ENCODE assay signal across 12 mouse cellular contexts in the genomic region with DNA sequence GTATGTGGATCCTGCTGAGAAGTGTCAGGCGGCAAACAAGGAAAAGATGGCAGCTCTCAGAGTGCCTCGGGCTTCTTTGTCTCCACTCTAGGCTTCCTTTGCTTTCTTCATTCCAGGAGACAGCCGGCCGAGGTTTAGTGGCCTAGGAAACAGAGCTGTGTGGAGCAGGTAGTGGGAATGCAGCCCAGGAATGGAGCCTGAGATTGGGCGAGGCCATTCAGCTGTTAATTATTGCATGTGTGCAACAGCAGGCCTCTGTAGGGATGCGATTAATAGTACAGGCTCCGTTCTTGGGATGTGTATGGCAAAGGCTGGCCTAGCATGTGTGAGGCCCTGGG. TPM values are rescaled to one million over a fixed set of nuclear protein-coding genes. Genes with fewer than 3 reads are reported as not detected.
DNase-seq lines count a peak whose midpoint lies in the region; ATAC-seq lines count a peak whose summit lies in the region.
"Had no signal": no experiment of that assay in that cellular context is flagged by ENCODE, and none has a peak within 500 bp of the region (broad histone marks: within the 10 kb centered on the region; RNA-seq: fewer than 3 reads in every experiment).

No protein-coding gene starts in this region.

- DNase-seq in hindbrain, embryonic 11.5 days (ENCODE audit: low spot score), result peak; percentile 10
- DNase-seq in layer of hippocampus, postnatal 25 days (ENCODE audit: extremely low spot score in 1 of 2, low spot score in 1 of 2), result no peak
- no peak for DNase-seq in left cerebral cortex, adult 8-10 months (ENCODE audit: low spot score in 2 of 2)
- DNase-seq: cerebellum, adult 9-11 months had no signal

- H3K4me2 ChIP-seq in hindbrain, embryonic 11.5 days (replicated peaks; ENCODE audit: low read depth, low read length), result no peak overlapping the region
- no peak overlapping the region for H3K4me2 ChIP-seq in hindbrain, embryonic 13.5 days
- H3K4me2 ChIP-seq in hindbrain, embryonic 15.5 days, result no peak overlapping the region
- H3K4me2 ChIP-seq in kidney, embryonic 15.5 days, result peak overlapping the region; percentile 43
- H3K4me2 ChIP-seq in midbrain, embryonic 16.5 days (ENCODE audit: low read length), result no peak overlapping the region
- H3K4me2 ChIP-seq: liver, embryonic 11.5 days had no signal

- no peaks in the 10 kb centered on the region for H3K27me3 ChIP-seq in hindbrain, embryonic 11.5 days (ENCODE audit: control insufficient read depth, insufficient read depth, low read length)
- no peaks in the 10 kb centered on the region for H3K27me3 ChIP-seq in hindbrain, embryonic 13.5 days
- no peaks in the 10 kb centered on the region for H3K27me3 ChIP-seq in hindbrain, embryonic 15.5 days
- H3K27me3 ChIP-seq in kidney, embryonic 15.5 days, result no peaks in the 10 kb centered on the region
- H3K27me3 ChIP-seq in midbrain, embryonic 16.5 days (ENCODE audit: control insufficient read depth, insufficient read depth, low read depth, low read length), result no peaks in the 10 kb centered on the region
- H3K27me3 ChIP-seq: CH12.LX had no signal

- H3K36me3 ChIP-seq in hindbrain, embryonic 11.5 days (ENCODE audit: control insufficient read depth, insufficient read depth, low read length), result no peaks in the 10 kb centered on the region
- no peaks in the 10 kb centered on the region for H3K36me3 ChIP-seq in hindbrain, embryonic 13.5 days
- no peaks in the 10 kb centered on the region for H3K36me3 ChIP-seq in hindbrain, embryonic 15.5 days
- no peaks in the 10 kb centered on the region for H3K36me3 ChIP-seq in kidney, embryonic 15.5 days
- no peaks in the 10 kb centered on the region for H3K36me3 ChIP-seq in midbrain, embryonic 16.5 days (ENCODE audit: control insufficient read depth, insufficient read depth, low read length)

- no peak overlapping the region for H3K27ac ChIP-seq in hindbrain, embryonic 11.5 days (ENCODE audit: low read depth, low read length)
- no peak overlapping the region for H3K27ac ChIP-seq in hindbrain, embryonic 13.5 days
- H3K27ac ChIP-seq in hindbrain, embryonic 15.5 days (replicated peaks), result no peak overlapping the region
- peak overlapping the region; percentile 75 for H3K27ac ChIP-seq in kidney, embryonic 15.5 days
- peak overlapping the region; percentile 18; the same call in 1 of the 2 replicates for H3K27ac ChIP-seq in midbrain, embryonic 16.5 days (ENCODE audit: low read length)

- H3K4me1 ChIP-seq in hindbrain, embryonic 11.5 days (replicated peaks; ENCODE audit: control insufficient read depth, insufficient read depth, low read length), result no peaks in the 10 kb centered on the region
- H3K4me1 ChIP-seq in hindbrain, embryonic 13.5 days (replicated peaks), result no peaks in the 10 kb centered on the region
- H3K4me1 ChIP-seq in hindbrain, embryonic 15.5 days (replicated peaks), result no peaks in the 10 kb centered on the region
- H3K4me1 ChIP-seq in kidney, embryonic 15.5 days, result peaks cover 21% of the 10 kb centered on the region
- H3K4me1 ChIP-seq in midbrain, embryonic 16.5 days (ENCODE audit: control insufficient read depth, insufficient read depth, low read length), result no peaks in the 10 kb centered on the region

- no peak for ATAC-seq in hindbrain, embryonic 11.5 days (ENCODE audit: low FRiP score)
- no peak for ATAC-seq in hindbrain, embryonic 13.5 days (ENCODE audit: low FRiP score)
- peak; percentile 30; the same call in 1 of the 2 replicates for ATAC-seq in hindbrain, embryonic 15.5 days (ENCODE audit: low FRiP score, low read depth)
- ATAC-seq in kidney, embryonic 15.5 days (replicated peaks; ENCODE audit: low FRiP score), result peak; percentile 50
- 0 out of 2 replicates have a peak, but pooled peaks have one; percentile 45 for ATAC-seq in midbrain, embryonic 16.5 days
- ATAC-seq: activated CD4-positive, CD25-positive, alpha-beta regulatory T cell, adult 4 months; lung, postnatal 0 days had no signal

- 55% methylated on average over 7 of the region's 7 CpGs for WGBS in hindbrain, embryonic 11.5 days
- 46% methylated on average over 7 of the region's 7 CpGs for WGBS in hindbrain, embryonic 13.5 days
- WGBS in hindbrain, embryonic 15.5 days, result 45% methylated on average over 7 of the region's 7 CpGs
- 70% methylated on average over 7 of the region's 7 CpGs for WGBS in kidney, embryonic 15.5 days
- WGBS in midbrain, embryonic 16.5 days, result 24% methylated on average over 7 of the region's 7 CpGs

- no peak overlapping the region for H3K9ac ChIP-seq in hindbrain, embryonic 11.5 days (ENCODE audit: low read depth, low read length)
- H3K9ac ChIP-seq in hindbrain, embryonic 13.5 days, result no peak overlapping the region
- no peak overlapping the region for H3K9ac ChIP-seq in hindbrain, embryonic 15.5 days
- no peak overlapping the region for H3K9ac ChIP-seq in kidney, embryonic 15.5 days
- no peak overlapping the region for H3K9ac ChIP-seq in midbrain, embryonic 16.5 days (ENCODE audit: low read depth, low read length)

- no peak overlapping the region for H3K4me3 ChIP-seq in hindbrain, embryonic 11.5 days (ENCODE audit: low read depth, low read length)
- H3K4me3 ChIP-seq in hindbrain, embryonic 13.5 days, result no peak overlapping the region
- no peak overlapping the region for H3K4me3 ChIP-seq in hindbrain, embryonic 15.5 days
- 0 out of 2 replicates have a peak overlapping the region, but pooled peaks have one; percentile 7 for H3K4me3 ChIP-seq in kidney, embryonic 15.5 days (replicated peaks)
- H3K4me3 ChIP-seq in midbrain, embryonic 16.5 days (ENCODE audit: low read depth, low read length), result no peak overlapping the region

- H3K9me3 ChIP-seq in hindbrain, embryonic 11.5 days (ENCODE audit: control insufficient read depth, low read length), result no peaks in the 10 kb centered on the region
- no peaks in the 10 kb centered on the region for H3K9me3 ChIP-seq in hindbrain, embryonic 13.5 days
- H3K9me3 ChIP-seq in hindbrain, embryonic 15.5 days, result no peaks in the 10 kb centered on the region
- no peaks in the 10 kb centered on the region for H3K9me3 ChIP-seq in kidney, embryonic 15.5 days (replicated peaks)
- H3K9me3 ChIP-seq in midbrain, embryonic 16.5 days (replicated peaks; ENCODE audit: control insufficient read depth, low read length, poor library complexity, severe bottlenecking), result no peaks in the 10 kb centered on the region

RNA-seq across cellular contexts. Expression of a gene that starts 1.5 kb away (rescaled TPM):
- 11.5 and 12.1 TPM in 2 replicates for polyA plus RNA-seq in hindbrain, embryonic 11.5 days (2014; fragmentation: Nextera tagmentation; extraction: Ambion mirVana)
- 21.0 and 39.2 TPM in 2 replicates for polyA plus RNA-seq in hindbrain, embryonic 13.5 days (2015; fragmentation: Nextera tagmentation; extraction: Ambion mirVana)
- polyA plus RNA-seq in hindbrain, embryonic 15.5 days (2015; fragmentation: Nextera tagmentation; extraction: Ambion mirVana), result 29.8 and 51.4 TPM in 2 replicates
- 51.0 and 63.0 TPM in 2 replicates for polyA plus RNA-seq in kidney, embryonic 15.5 days (2015; fragmentation: Nextera tagmentation; extraction: Ambion mirVana)
- polyA plus RNA-seq in midbrain, embryonic 16.5 days (2015; fragmentation: Nextera tagmentation; extraction: Ambion mirVana), result 23.7 and 24.2 TPM in 2 replicates
- 1 to 10 TPM; 1.9 to 2.1 TPM for total RNA-seq in layer of hippocampus, postnatal 25 days (2021)
- 1 to 10 TPM in 2 of 4 experiments, under 1 TPM in 2; 0.46 to 9.8 (median 1.2) TPM for total RNA-seq in left cerebral cortex, adult 8-10 months (2022)
- polyA plus RNA-seq: activated CD4-positive, CD25-positive, alpha-beta regulatory T cell, adult 4 months had no signal

RNA-seq across cellular contexts. Expression of a gene that starts 5.6 kb away (rescaled TPM):
- 90.2 and 91.3 TPM in 2 replicates for polyA plus RNA-seq in hindbrain, embryonic 11.5 days (2014; fragmentation: Nextera tagmentation; extraction: Ambion mirVana)
- polyA plus RNA-seq in hindbrain, embryonic 13.5 days (2015; fragmentation: Nextera tagmentation; extraction: Ambion mirVana), result 83.1 and 93.3 TPM in 2 replicates
- polyA plus RNA-seq in hindbrain, embryonic 15.5 days (2015; fragmentation: Nextera tagmentation; extraction: Ambion mirVana), result 72.9 and 77.5 TPM in 2 replicates
- polyA plus RNA-seq in kidney, embryonic 15.5 days (2015; fragmentation: Nextera tagmentation; extraction: Ambion mirVana), result 75.1 and 78.9 TPM in 2 replicates
- polyA plus RNA-seq in midbrain, embryonic 16.5 days (2015; fragmentation: Nextera tagmentation; extraction: Ambion mirVana), result 71.6 and 79.9 TPM in 2 replicates
- 10 to 100 TPM; 28.4 to 35.1 TPM for total RNA-seq in layer of hippocampus, postnatal 25 days (2021)
- 10 to 100 TPM; 30.0 to 45.4 (median 32.9) TPM for total RNA-seq in left cerebral cortex, adult 8-10 months (2022)

RNA-seq across cellular contexts. Expression of a gene that starts 12.1 kb away (rescaled TPM):
- polyA plus RNA-seq in hindbrain, embryonic 11.5 days (2014; fragmentation: Nextera tagmentation; extraction: Ambion mirVana), result 0.73 and 2.1 TPM in 2 replicates
- 3.3 and 3.5 TPM in 2 replicates for polyA plus RNA-seq in hindbrain, embryonic 13.5 days (2015; fragmentation: Nextera tagmentation; extraction: Ambion mirVana)
- 2.4 and 2.9 TPM in 2 replicates for polyA plus RNA-seq in hindbrain, embryonic 15.5 days (2015; fragmentation: Nextera tagmentation; extraction: Ambion mirVana)
- 1.8 and 2.3 TPM in 2 replicates for polyA plus RNA-seq in kidney, embryonic 15.5 days (2015; fragmentation: Nextera tagmentation; extraction: Ambion mirVana)
- 1.0 and 1.1 TPM in 2 replicates for polyA plus RNA-seq in midbrain, embryonic 16.5 days (2015; fragmentation: Nextera tagmentation; extraction: Ambion mirVana)
- under 1 TPM in 1 of 2 experiments, not detected in 1; 0.71 TPM for total RNA-seq in layer of hippocampus, postnatal 25 days (2021)
- under 1 TPM in 1 of 4 experiments, not detected in 3; 0.55 TPM for total RNA-seq in left cerebral cortex, adult 8-10 months (2022)
- total RNA-seq: CH12.LX had no signal
- polyA plus RNA-seq: activated CD4-positive, CD25-positive, alpha-beta regulatory T cell, adult 4 months had no signal

RNA-seq across cellular contexts. Expression of a gene that starts 31.1 kb away (rescaled TPM):
- 22.5 and 25.2 TPM in 2 replicates for polyA plus RNA-seq in hindbrain, embryonic 11.5 days (2014; fragmentation: Nextera tagmentation; extraction: Ambion mirVana)
- 12.7 and 15.4 TPM in 2 replicates for polyA plus RNA-seq in hindbrain, embryonic 13.5 days (2015; fragmentation: Nextera tagmentation; extraction: Ambion mirVana)
- 17.2 and 18.2 TPM in 2 replicates for polyA plus RNA-seq in hindbrain, embryonic 15.5 days (2015; fragmentation: Nextera tagmentation; extraction: Ambion mirVana)
- polyA plus RNA-seq in kidney, embryonic 15.5 days (2015; fragmentation: Nextera tagmentation; extraction: Ambion mirVana), result 49.9 and 52.1 TPM in 2 replicates
- polyA plus RNA-seq in midbrain, embryonic 16.5 days (2015; fragmentation: Nextera tagmentation; extraction: Ambion mirVana), result 4.2 and 10.2 TPM in 2 replicates
- 10 to 100 TPM; 31.6 to 44.8 TPM for total RNA-seq in layer of hippocampus, postnatal 25 days (2021)
- 10 to 100 TPM; 35.7 to 46.9 (median 42.6) TPM for total RNA-seq in left cerebral cortex, adult 8-10 months (2022)

RNA-seq across cellular contexts. Expression of a gene that starts 36.6 kb away (rescaled TPM):
- polyA plus RNA-seq in hindbrain, embryonic 11.5 days (2014; fragmentation: Nextera tagmentation; extraction: Ambion mirVana), result 127 TPM in 2 replicates
- 151 and 156 TPM in 2 replicates for polyA plus RNA-seq in hindbrain, embryonic 13.5 days (2015; fragmentation: Nextera tagmentation; extraction: Ambion mirVana)
- 155 and 165 TPM in 2 replicates for polyA plus RNA-seq in hindbrain, embryonic 15.5 days (2015; fragmentation: Nextera tagmentation; extraction: Ambion mirVana)
- 151 and 158 TPM in 2 replicates for polyA plus RNA-seq in kidney, embryonic 15.5 days (2015; fragmentation: Nextera tagmentation; extraction: Ambion mirVana)
- polyA plus RNA-seq in midbrain, embryonic 16.5 days (2015; fragmentation: Nextera tagmentation; extraction: Ambion mirVana), result 138 and 144 TPM in 2 replicates
- total RNA-seq in layer of hippocampus, postnatal 25 days (2021), result 100 to 1,000 TPM in 1 of 2 experiments, 10 to 100 TPM in 1; 97.8 to 102 TPM
- 10 to 100 TPM; 83.0 to 96.2 (median 90.5) TPM for total RNA-seq in left cerebral cortex, adult 8-10 months (2022)

Comparison
In these comparisons a context has a peak if more than half of its experiments do, and no peak if none do; other contexts are left out.
1. ATAC-seq: peak in hindbrain, embryonic 15.5 days (single experiment), kidney, embryonic 15.5 days (single experiment) and midbrain, embryonic 16.5 days (single experiment); none in hindbrain, embryonic 11.5 days (single experiment) and hindbrain, embryonic 13.5 days (single experiment).
2. H3K27ac ChIP-seq: peak in kidney, embryonic 15.5 days (single experiment) and midbrain, embryonic 16.5 days (single experiment); none in hindbrain, embryonic 11.5 days (single experiment), hindbrain, embryonic 13.5 days (single experiment) and hindbrain, embryonic 15.5 days (single experiment).